Mouse (Mus musculus): ENCODE results near the gene Olig1.

Gene Olig1

DNA sequence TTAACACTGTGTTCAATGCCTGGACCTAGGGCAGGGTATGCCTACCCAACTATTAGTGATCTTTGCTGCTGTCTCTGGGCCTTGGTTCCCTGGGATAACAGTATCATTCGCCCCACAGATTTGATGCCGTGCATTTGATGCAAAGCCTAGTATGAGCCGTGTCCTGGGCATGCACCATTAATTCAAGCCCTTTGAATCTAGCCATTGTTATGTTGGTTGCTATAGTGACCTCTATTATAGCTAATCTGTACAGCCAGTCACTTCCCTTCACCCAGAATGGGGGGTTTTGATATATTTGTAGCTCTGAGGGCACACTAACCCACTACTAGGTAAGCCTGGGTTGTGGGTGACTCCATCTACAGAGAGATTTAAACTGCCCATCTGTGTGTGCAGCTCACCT lies 40.3 kb downstream of the Olig1 start:
- DNase-seq (ENCODE audit: low read depth), result no peak

GRCm38 (mm10) chr16:91312921-91313320 lies 43.3 kb downstream of the Olig1 start:
- no peak for DNase-seq (ENCODE audit: low read depth)

GRCm38 (mm10) chr16:91314114-91314775 lies 44.7 kb downstream of the Olig1 start:
- peak; percentile 56 for DNase-seq (ENCODE audit: low read depth)

DNA sequence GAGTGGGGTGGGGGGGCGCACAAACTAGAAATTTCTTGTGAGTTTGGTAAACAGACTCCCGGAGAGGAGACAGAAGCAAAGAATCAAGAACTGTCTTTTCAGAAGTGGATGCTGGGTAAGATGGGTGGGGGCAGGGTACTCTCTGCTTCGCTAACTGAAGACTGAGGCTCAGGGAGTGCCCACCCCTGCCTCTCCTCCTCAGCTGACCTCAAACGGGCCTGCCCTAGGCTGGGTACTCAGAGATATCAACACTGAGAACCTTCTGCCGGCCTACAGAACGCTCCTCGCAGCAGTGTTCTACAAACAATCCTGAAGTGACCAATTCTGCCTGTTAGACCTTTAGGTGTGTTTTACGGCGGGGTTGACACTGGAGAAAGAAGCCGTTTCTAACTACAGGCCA lies 50.6 kb downstream of the Olig1 start:
- DNase-seq (ENCODE audit: low read depth), result no peak

DNA sequence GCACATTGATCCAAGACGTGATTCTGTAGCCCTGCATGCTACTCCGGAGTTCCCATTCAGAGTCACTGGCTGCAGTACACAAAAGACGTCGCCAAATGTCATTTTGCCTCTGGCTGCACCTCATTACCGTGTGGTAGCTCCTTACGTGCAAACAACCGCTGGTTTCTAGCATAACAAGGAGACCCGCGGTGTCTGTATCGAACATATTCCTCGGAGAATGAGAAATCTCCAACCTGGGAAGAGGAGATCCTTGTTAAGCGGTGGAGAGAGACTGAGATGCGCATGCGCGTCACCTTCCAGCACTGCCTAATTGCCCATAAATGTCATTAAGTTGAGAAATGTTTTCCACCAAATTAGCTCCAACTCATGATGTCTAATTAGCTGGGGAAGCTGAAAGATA lies 51.0 kb downstream of the Olig1 start:
- no peak for DNase-seq (ENCODE audit: low read depth)

Measured in 416B (cell line).